Mouse (Mus musculus): Measurements from ENCODE around the gene Sh3bgrl2. TPM values are rescaled to one million over a fixed set of nuclear protein-coding genes. Genes with fewer than 3 reads are reported as not detected.

Sh3bgrl2 gene
- total and polyA plus RNA-seq, 2 experiments from 2014 or later = 6.3 to 10.6 TPM

DNA sequence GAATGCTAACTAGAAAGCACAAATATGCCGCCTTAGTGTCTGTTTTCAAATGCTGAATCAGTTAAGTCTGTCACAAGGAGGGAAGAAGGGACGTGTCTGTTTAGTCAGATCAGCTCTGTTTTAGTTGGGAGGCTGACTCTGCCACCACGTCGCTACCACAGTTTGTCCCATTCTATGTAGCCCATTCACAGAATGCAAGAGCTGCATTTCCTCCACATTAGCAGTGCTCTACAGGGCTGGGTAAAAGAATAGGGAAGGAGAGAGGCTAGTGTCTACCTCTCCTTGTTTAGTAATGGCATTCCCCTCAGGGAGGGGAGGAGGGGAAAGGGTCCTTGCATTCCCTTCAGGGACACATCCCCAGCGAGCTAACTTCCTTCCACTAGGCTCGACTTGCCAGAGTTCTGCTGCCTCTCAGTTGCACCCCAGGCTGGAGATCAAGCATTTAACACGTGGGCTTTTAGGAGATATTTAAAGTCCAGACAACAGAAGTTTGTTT is 68.5 kb downstream of the Sh3bgrl2 start:
- WGBS = 43% methylated on average over 7 of the region's 7 CpGs

DNA sequence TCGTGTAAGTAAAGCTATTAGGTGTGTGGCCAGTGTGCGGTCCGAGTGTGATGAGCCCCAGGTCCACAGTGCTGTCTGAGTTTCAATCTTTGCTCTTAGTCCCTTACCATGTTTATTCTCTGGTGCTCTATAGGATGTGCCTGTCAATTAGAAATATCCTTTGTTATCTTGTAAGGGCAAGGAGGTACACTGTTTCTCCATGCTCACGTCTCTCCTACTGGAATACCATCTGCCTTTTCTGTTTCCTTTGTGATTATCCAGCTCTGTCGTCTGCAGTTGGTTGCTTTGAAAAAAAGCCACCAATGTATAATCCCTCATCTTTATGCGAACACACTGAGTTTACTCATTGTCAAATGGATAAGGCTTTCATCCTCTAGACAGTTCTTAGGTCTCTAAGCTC is 75.3 kb downstream of the Sh3bgrl2 start:
- 47% methylated on average over 6 of the region's 6 CpGs for WGBS
- no peaks in the 10 kb centered on the region for H3K4me1 ChIP-seq (ENCODE audit: insufficient read depth, low read length)

More for the DNA sequence above, 68.5 kb downstream of the Sh3bgrl2 start:
- TF ChIP-seq CTCF (IDR thresholded peaks at IDR 0.05) = no peak
- H3K4me2 ChIP-seq (ENCODE audit: low read depth, low read length, poor library complexity, severe bottlenecking) = no peak overlapping the region
- no peaks in the 10 kb centered on the region for H3K9me3 ChIP-seq (ENCODE audit: low read length)
- no peak overlapping the region for H3K4me3 ChIP-seq (ENCODE audit: low read depth, low read length)
- ATAC-seq (ENCODE audit: low FRiP score) (no peak), DNase-seq (ENCODE audit: low spot score) (no peak)
- no peak overlapping the region for H3K27ac ChIP-seq (ENCODE audit: low read depth, low read length)
- no peak overlapping the region for H3K9ac ChIP-seq (replicated peaks; ENCODE audit: low read length, poor library complexity, severe bottlenecking)
- H3K4me1 ChIP-seq (ENCODE audit: insufficient read depth, low read length) = no peaks in the 10 kb centered on the region
- H3K27me3 ChIP-seq (ENCODE audit: insufficient read depth, low read length) = no peaks in the 10 kb centered on the region
- H3K36me3 ChIP-seq (ENCODE audit: insufficient read depth, low read length) = no peaks in the 10 kb centered on the region

DNA sequence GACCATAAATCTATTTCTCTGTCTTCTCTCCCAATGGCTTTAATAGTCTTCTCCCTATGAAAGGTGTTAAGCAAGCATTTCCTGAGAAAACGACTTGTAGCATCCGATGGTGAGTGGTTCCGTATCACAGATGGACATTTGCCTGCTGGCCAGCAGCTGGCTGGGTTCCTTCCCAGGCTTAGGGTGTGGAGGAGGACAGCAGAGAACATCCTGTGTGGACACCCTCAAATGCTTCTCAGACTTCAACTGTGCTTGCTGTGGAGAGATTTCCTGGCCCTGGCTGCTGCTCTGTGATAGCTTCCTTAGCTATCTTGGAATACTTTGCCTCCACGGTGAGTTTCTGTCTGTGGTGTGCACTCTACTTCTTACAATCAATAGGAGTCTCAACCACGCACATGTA is 76.1 kb downstream of the Sh3bgrl2 start:
- DNase-seq (ENCODE audit: low spot score) (no peak), ATAC-seq (ENCODE audit: low FRiP score) (no peak)
- TF ChIP-seq CTCF (IDR thresholded peaks at IDR 0.05) = no peak
- Histone ChIP-seq H3K9ac (replicated peaks; ENCODE audit: low read length, poor library complexity, severe bottlenecking) (no peak overlapping the region), H3K27ac (ENCODE audit: low read depth, low read length) (no peak overlapping the region), H3K27me3 (ENCODE audit: insufficient read depth, low read length) (no peaks in the 10 kb centered on the region), H3K4me1 (ENCODE audit: insufficient read depth, low read length) (peaks cover 3% of the 10 kb centered on the region; the same call in 1 of the 2 replicates), H3K4me2 (ENCODE audit: low read depth, low read length, poor library complexity, severe bottlenecking) (no peak overlapping the region), H3K9me3 (ENCODE audit: low read length) (no peaks in the 10 kb centered on the region), H3K36me3 (ENCODE audit: insufficient read depth, low read length) (no peaks in the 10 kb centered on the region), H3K4me3 (ENCODE audit: low read depth, low read length) (no peak overlapping the region)
- 85% methylated on average over 5 of the region's 5 CpGs for WGBS

More for the DNA sequence above, 75.3 kb downstream of the Sh3bgrl2 start:
- no peak overlapping the region for H3K4me3 ChIP-seq (ENCODE audit: low read depth, low read length)
- TF ChIP-seq CTCF (IDR thresholded peaks at IDR 0.05) = no peak
- no peak overlapping the region for H3K9ac ChIP-seq (replicated peaks; ENCODE audit: low read length, poor library complexity, severe bottlenecking)
- no peak overlapping the region for H3K4me2 ChIP-seq (ENCODE audit: low read depth, low read length, poor library complexity, severe bottlenecking)
- no peaks in the 10 kb centered on the region for H3K27me3 ChIP-seq (ENCODE audit: insufficient read depth, low read length)
- no peak overlapping the region for H3K27ac ChIP-seq (ENCODE audit: low read depth, low read length)
- H3K9me3 ChIP-seq (ENCODE audit: low read length) = no peaks in the 10 kb centered on the region
- no peak for DNase-seq (ENCODE audit: low spot score)
- H3K36me3 ChIP-seq (ENCODE audit: insufficient read depth, low read length) = no peaks in the 10 kb centered on the region
- no peak for ATAC-seq (ENCODE audit: low FRiP score)

GRCm38 (mm10) chr9:83625085-83625484 is 77.0 kb downstream of the Sh3bgrl2 start:
- H3K27ac ChIP-seq (ENCODE audit: low read depth, low read length) = no peak overlapping the region
- no peak overlapping the region for H3K4me2 ChIP-seq (ENCODE audit: low read depth, low read length, poor library complexity, severe bottlenecking)
- no peak for ATAC-seq (ENCODE audit: low FRiP score)
- peaks cover 8% of the 10 kb centered on the region; the same call in 1 of the 2 replicates for H3K4me1 ChIP-seq (ENCODE audit: insufficient read depth, low read length)
- no peak overlapping the region for H3K9ac ChIP-seq (replicated peaks; ENCODE audit: low read length, poor library complexity, severe bottlenecking)
- TF ChIP-seq CTCF (IDR thresholded peaks at IDR 0.05) = no peak
- no peaks in the 10 kb centered on the region for H3K36me3 ChIP-seq (ENCODE audit: insufficient read depth, low read length)
- H3K27me3 ChIP-seq (ENCODE audit: insufficient read depth, low read length) = no peaks in the 10 kb centered on the region
- no peaks in the 10 kb centered on the region for H3K9me3 ChIP-seq (ENCODE audit: low read length)
- H3K4me3 ChIP-seq (ENCODE audit: low read depth, low read length) = no peak overlapping the region
- DNase-seq (ENCODE audit: low spot score) = no peak
- WGBS = 65% methylated on average over 5 of the region's 5 CpGs

GRCm38 (mm10) chr9:83628669-83629612 is 80.8 kb downstream of the Sh3bgrl2 start:
- no peaks in the 10 kb centered on the region for H3K36me3 ChIP-seq (ENCODE audit: insufficient read depth, low read length)
- TF ChIP-seq CTCF (IDR thresholded peaks at IDR 0.05) = no peak
- H3K9ac ChIP-seq (replicated peaks; ENCODE audit: low read length, poor library complexity, severe bottlenecking) = no peak overlapping the region; the same call in 1 of the 2 replicates
- H3K4me2 ChIP-seq (ENCODE audit: low read depth, low read length, poor library complexity, severe bottlenecking) = peak overlapping the region; percentile 28; the same call in 1 of the 2 replicates
- WGBS = 20% methylated on average over 19 of the region's 19 CpGs
- no peak overlapping the region for H3K4me3 ChIP-seq (ENCODE audit: low read depth, low read length)
- no peaks in the 10 kb centered on the region for H3K27me3 ChIP-seq (ENCODE audit: insufficient read depth, low read length)
- DNase-seq (ENCODE audit: low spot score) (peak; percentile 59), ATAC-seq (ENCODE audit: low FRiP score) (peak; percentile 72; the same call in 1 of the 2 replicates)
- no peaks in the 10 kb centered on the region for H3K9me3 ChIP-seq (ENCODE audit: low read length)
- peak overlapping the region; percentile 71 for H3K27ac ChIP-seq (ENCODE audit: low read depth, low read length)
- H3K4me1 ChIP-seq (ENCODE audit: insufficient read depth, low read length) = peaks cover 8% of the 10 kb centered on the region; the same call in 1 of the 2 replicates

- TF ChIP-seq CTCF (IDR thresholded peaks at IDR 0.05) = no peak
- no peaks in the 10 kb centered on the region for H3K36me3 ChIP-seq (ENCODE audit: insufficient read depth, low read length)
- H3K27me3 ChIP-seq (ENCODE audit: insufficient read depth, low read length) = no peaks in the 10 kb centered on the region
- no peak overlapping the region for H3K4me3 ChIP-seq (ENCODE audit: low read depth, low read length)
- no peak overlapping the region for H3K27ac ChIP-seq (ENCODE audit: low read depth, low read length)
- no peak overlapping the region for H3K4me2 ChIP-seq (ENCODE audit: low read depth, low read length, poor library complexity, severe bottlenecking)
- no peaks in the 10 kb centered on the region for H3K9me3 ChIP-seq (ENCODE audit: low read length)
- no peak for ATAC-seq (ENCODE audit: low FRiP score)
- no peak for DNase-seq (ENCODE audit: low spot score)
- peaks cover 8% of the 10 kb centered on the region; the same call in 1 of the 2 replicates for H3K4me1 ChIP-seq (ENCODE audit: insufficient read depth, low read length)
- H3K9ac ChIP-seq (replicated peaks; ENCODE audit: low read length, poor library complexity, severe bottlenecking) = no peak overlapping the region
- 82% methylated on average over 6 of the region's 6 CpGs for WGBS
Measured at GRCm38 (mm10) chr9:83630341-83630740, 82.2 kb downstream of the Sh3bgrl2 start.

All from midbrain, postnatal 0 days (tissue).